Mouse (Mus musculus) lung, postnatal 0 days (tissue): ENCODE results near the gene Mettl15.

Source experiments
- CTCF ChIP-seq: IDR thresholded peaks from 2 replicates; pipeline ENCODE4 v1.5.1; 2016; ENCODE audit warnings: antibody characterized with exemption, mild to moderate bottlenecking
- EP300 ChIP-seq: IDR thresholded peaks from 2 replicates; pipeline ENCODE4 v1.6.1; 2016; ENCODE audit warnings: antibody characterized with exemption, mild to moderate bottlenecking, control low read depth

DNA sequence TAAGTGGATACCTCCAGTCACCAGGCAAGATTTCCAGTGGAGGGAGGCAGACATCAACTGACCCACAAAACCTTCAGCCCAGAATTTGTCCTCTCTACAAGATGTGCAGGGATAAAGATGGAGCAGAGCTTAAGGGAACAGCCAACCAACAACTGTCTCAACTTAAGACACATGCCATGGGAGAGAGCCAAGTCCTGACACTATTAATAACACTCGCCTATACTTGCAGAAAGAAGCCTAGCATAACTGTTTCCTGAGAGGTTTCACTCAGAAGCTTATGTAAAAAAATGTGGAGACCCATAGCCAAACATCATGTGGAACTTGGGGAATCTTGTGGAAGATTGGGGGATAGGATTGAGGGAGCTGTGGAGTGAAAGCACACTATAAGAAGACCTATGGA, 124.4 kb downstream of the Mettl15 start:
- TF ChIP-seq CTCF: no peak
- no peak for TF ChIP-seq EP300
